Mouse (Mus musculus): ENCODE results near the gene Dcaf5.

The Dcaf5 gene

GRCm38 (mm10) chr12:80436336-80436976 is at the start of gene Dcaf5:
Dcaf5 (minus strand) TSS chr12:80436601.
- peak; percentile 81 to 84 for DNase-seq

GRCm38 (mm10) chr12:80483397-80483796 is 47.0 kb upstream of the Dcaf5 start:
- no peak for DNase-seq

GRCm38 (mm10) chr12:80479986-80480385 is 43.6 kb upstream of the Dcaf5 start:
- no peak for DNase-seq

GRCm38 (mm10) chr12:80473731-80474130 is 37.3 kb upstream of the Dcaf5 start:
- DNase-seq: no peak

- DNase-seq: no peak
Measured at GRCm38 (mm10) chr12:80471926-80472325, 35.5 kb upstream of the Dcaf5 start.

GRCm38 (mm10) chr12:80470206-80470605 is 33.8 kb upstream of the Dcaf5 start:
- DNase-seq: no peak

GRCm38 (mm10) chr12:80463666-80464269 is 27.4 kb upstream of the Dcaf5 start:
- no peak for DNase-seq

- DNase-seq: peak; percentile 92 to 94
Measured at GRCm38 (mm10) chr12:80462942-80463651, 26.7 kb upstream of the Dcaf5 start, which contains the start of gene Exd2. Exd2 (plus strand) TSS chr12:80463095.

GRCm38 (mm10) chr12:80462292-80462896 is 26.0 kb upstream of the Dcaf5 start:
- DNase-seq: peak in 1 of 2 experiments; percentile 12

- DNase-seq: no peak
Measured at GRCm38 (mm10) chr12:80458033-80458432, 21.6 kb upstream of the Dcaf5 start.

GRCm38 (mm10) chr12:80453506-80453905 is 17.1 kb upstream of the Dcaf5 start:
- DNase-seq: no peak

- DNase-seq: no peak
Measured at GRCm38 (mm10) chr12:80444525-80445109, 8.2 kb upstream of the Dcaf5 start.

GRCm38 (mm10) chr12:80440957-80441356 is 4.6 kb upstream of the Dcaf5 start:
- DNase-seq: no peak

- DNase-seq: no peak
Measured at GRCm38 (mm10) chr12:80437051-80437675, 762 bp upstream of the Dcaf5 start.

GRCm38 (mm10) chr12:80435887-80436286 is 514 bp downstream of the Dcaf5 start:
- DNase-seq: no peak

GRCm38 (mm10) chr12:80434961-80435691 is 1.3 kb downstream of the Dcaf5 start:
- DNase-seq: peak; percentile 83 to 85

GRCm38 (mm10) chr12:80434601-80434960 is 1.8 kb downstream of the Dcaf5 start:
- no peak for DNase-seq

GRCm38 (mm10) chr12:80433266-80433665 is 3.1 kb downstream of the Dcaf5 start:
- no peak for DNase-seq

- no peak for DNase-seq
Measured at GRCm38 (mm10) chr12:80427683-80428082, 8.7 kb downstream of the Dcaf5 start.

- no peak for DNase-seq
Measured at GRCm38 (mm10) chr12:80415100-80415499, 21.3 kb downstream of the Dcaf5 start.

GRCm38 (mm10) chr12:80410855-80411254 is 25.5 kb downstream of the Dcaf5 start:
- DNase-seq: no peak

GRCm38 (mm10) chr12:80407824-80408223 is 28.6 kb downstream of the Dcaf5 start:
- peak in 1 of 2 experiments; percentile 65 for DNase-seq

All from lung, postnatal 4 days (tissue).